Mouse (Mus musculus) left cerebral cortex, adult 9 months (tissue): ENCODE data around the gene Ikzf3.

ENCODE experiments used
- DNase-seq, 2 experiments: peaks; one replicate each; pipeline ENCODE4 v3.0.0; 2022; ENCODE audit warnings: low spot score in 2 of 2

Gene Ikzf3

DNA sequence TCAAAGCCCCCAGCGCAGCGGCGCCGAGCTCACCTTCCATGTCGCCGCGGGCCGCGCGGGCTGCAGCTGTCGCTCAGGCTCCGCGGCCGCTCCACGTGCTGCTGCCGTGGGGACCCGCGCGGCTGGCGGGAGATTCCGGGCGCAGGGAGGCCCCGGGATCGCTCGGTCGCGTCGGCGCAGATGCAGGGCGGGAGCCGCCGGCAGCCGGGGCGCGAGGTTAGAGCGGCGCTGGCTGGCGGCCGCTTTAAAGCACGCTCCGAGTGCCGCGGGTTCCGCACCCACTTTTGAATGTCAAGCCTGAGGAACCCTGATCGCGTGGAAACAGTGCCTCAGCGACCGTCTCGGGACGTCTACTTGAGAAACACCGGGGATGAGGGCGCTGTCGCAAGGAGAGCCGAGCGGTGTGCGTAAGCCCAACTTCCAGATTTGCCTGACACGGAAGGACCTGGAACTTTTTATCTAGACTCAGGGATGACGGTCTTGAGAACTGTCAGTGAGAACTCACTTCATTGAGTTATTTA, at the start of gene Ikzf3:
TSS of gene Ikzf3 (minus strand) at position 321 of the 521 bp plus-strand sequence.
- DNase-seq: no peak

DNA sequence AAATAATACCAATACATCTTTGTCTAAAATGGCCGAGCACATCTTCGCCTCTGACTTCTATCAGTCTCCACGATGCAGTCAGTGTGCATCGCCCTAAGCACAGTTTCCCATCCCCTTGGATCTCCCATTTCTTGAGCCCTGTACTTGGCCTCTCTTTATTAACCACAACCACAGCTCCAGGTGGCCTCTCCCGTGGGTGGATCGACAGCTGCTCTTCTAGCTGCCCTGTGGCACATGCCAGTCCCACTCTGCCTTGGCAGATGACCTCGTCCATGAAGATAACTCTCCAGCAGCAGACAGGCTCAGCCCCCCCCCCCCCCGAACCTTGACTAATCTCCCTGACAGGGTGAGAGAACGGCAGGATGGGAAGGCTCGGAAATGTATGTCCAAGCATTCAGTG, 49.6 kb upstream of the Ikzf3 start:
- no peak for DNase-seq

DNA sequence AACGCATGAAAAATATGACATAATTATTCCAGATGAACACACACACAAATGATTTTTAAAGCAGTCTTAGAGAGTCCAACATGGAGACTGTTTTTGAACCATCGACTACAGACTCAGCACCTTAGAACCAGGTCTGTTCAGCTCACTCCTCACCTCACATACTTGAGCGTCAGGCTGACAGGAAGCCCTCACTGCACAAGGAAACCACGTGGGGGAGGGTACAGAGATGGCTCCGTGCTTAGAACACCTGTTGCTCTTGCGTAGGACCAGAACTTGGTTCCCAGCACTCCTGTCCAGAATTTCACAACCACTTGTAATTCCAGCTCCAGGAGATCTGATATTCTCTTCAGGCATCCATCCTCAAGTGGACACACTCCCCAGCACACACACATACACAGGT, 49.2 kb upstream of the Ikzf3 start:
- no peak for DNase-seq

DNA sequence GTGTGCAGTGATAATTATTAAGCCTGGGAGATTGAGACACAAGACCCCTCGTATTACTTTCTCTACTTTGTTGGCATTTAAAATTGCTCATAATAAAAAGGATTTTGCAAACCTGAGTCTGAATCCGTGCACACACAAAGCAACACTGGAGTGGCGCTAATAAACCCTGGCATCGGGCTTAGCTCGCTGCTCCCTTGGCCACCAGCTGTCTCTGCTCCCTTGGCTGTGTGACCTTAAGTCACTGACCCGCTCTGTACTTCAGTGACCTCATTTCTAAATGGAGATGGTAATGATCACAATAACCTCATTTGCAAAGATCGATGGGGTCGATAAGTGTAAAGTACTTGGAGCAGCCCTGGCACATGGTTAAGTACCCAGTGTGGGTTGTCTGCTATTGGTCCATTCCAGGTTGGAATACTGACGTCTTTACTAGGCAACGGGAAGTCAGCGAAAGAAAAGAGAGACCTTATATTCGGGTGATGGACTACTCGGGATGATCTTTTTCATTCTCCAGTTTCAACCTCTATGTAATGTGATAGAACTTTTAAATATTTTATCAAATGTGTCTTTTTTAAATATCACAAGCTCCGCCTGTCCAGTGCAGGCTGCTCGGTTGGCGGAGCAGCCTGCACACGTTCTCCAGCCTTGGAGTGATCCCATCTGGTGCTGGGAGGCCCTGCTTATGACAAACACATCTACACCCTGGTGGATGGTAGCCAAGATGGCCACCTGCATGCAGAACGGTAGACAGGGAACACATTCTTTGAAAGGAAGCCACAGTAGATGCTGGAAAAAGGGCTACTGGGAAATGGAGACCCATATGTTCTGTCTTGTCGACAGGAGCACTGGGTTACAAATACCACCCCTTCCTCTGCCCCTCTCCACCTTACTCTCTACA, 45.0 kb upstream of the Ikzf3 start:
- DNase-seq: no peak

DNA sequence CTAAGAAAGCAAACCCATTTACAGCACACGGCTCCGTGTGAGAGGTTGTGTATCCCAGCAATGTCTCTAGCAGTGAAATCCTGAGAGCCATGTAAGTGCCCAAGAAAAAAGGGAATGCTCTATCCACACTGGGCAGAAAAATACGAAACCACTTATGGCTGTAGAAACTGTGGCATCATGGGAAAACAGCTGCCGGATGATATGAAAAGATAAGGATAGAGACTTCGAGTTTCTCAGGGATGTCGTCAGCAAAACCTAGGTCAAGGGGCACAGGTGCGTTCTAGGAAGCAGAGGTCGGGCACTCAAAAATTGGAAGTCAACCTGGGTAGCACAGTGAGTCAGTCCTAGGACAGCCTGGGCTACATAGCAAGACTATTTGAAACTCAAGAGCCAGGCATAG, 43.5 kb upstream of the Ikzf3 start:
- no peak for DNase-seq

DNA sequence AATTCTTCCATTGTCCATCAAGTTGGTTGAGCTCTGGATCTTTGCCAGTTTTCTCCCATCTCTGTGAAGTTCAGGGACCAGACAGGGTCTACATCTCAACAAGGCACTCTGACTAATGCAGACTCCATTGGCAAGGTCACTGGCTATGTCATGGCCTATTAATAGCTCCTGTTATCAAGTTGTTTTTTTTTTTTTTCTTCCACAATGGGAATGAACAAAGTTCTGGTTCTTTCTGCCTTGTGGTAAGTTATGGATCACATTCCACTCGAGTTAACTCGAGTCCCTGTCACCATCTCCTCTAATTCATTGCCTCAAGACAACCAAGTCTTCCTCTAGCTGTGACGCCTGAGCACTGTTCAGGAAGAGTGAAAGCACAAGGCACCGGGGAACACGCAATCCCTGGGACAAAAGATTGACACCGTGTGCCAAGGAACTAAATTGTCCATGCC, 43.0 kb upstream of the Ikzf3 start:
- DNase-seq: no peak

DNA sequence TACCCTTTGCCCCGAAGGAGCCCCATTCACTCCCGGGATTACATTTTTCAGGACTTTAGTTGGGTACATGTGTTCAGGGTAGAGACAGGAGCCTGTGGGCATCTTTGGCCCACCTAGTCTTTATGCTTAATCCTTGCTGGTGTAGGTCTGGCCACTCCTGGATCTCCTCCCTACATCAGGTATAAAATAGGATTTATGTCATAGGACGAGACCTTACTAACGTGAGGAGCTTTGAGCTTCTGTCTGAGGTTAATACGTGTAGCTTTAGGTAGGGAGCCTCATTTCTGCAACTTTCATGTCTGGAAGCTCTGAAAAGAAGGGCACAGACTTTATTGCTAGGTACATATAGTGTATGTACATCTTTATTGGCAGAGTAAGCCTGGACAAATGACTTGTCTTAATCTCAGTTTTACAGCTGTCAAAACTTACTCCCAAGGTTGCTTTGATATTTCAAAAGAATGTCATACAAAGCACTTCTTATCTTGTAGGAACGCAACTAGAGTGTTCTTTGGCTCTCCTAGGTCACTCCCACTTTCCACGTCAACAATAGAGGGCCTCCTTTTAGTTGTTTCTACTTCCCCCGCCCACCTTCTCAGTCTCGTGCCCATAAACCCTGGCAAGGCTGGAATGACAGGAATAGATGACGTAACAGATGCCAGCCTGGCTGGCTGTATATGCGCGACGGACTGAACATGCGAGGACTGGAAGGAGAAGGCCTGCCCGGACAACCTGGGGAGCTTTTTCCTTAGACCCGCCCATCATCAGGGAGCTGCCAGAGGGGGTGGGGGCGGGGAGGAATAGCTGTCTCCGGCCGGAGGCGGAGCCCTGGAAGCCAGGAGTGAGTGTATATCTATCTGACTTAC, 42.1 kb upstream of the Ikzf3 start:
- DNase-seq: peak in 1 of 2 experiments; percentile 58

DNA sequence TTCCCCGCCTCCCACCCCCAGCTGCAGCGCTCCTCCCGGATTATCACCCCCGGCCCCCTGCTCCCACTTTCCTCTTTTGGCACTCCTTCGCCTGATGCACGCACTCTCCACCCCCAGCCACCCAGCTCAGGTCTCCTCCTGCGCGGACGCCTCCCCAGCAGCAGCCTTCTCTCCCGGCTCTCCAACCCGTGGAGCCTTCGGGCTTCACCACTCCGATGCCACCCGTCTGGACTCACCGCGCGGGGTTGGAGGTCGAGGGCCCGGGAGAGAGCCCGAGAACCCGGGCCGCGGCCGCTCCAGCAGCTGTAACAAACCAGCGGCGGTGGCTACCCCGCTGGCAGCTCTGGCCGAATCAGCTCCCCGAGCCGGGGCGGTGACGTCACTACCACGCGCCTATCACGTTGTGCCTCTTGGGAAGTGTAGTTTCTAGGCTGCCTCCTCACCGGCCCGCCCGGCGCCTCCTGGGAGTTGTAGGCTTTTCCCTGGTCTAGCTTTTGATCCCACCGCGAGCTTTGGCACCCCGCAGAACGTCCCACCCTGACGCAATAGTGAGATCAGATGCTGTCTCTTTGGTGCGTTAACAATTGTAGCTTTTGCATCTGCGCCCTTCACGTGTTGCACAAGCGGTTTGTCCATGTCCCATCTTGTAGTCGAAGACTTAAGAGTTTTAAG, 41.2 kb upstream of the Ikzf3 start, which contains the start of gene Ormdl3:
TSS of gene Ormdl3 (minus strand) at position 477 of the 672 bp plus-strand sequence.
- DNase-seq: peak; percentile 91 to 98

DNA sequence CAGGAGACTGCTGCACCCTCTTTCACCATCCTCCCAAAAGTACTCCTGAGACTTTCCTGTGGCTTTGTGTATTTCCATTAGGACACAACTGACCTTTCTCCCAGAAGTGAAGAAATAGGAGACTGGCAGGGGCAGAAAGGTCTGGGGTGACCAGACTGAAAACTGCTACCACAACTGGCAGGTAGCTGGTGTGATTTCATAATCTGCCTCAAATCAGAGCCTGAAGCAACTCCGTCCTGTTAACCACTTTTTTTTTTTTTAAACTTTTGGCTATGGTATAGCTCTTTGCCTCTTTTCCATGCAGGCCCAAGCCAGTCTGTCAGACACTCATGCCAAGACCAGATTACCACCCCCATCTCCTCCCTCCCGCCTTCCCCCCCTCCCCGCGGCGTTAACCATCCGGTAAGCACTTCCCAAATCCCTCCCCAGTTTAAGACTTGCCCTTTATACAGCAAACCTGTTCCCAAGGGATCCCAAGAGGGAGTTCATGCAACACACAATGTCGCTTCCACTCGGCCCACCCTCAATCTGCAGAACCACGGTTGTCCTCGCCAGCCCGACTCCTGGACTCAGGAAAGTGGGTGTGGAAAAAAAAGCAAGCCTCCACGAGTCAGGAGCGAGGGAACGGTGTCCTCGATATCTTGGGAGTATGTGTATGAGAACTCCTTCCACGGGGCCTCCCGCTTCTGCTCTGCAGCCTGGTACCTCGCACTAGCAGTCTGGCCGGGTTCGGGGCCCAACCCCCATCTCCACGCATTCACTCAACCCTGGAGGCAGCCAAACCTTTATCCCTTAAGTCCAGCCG, 40.5 kb upstream of the Ikzf3 start:
- no peak for DNase-seq

DNA sequence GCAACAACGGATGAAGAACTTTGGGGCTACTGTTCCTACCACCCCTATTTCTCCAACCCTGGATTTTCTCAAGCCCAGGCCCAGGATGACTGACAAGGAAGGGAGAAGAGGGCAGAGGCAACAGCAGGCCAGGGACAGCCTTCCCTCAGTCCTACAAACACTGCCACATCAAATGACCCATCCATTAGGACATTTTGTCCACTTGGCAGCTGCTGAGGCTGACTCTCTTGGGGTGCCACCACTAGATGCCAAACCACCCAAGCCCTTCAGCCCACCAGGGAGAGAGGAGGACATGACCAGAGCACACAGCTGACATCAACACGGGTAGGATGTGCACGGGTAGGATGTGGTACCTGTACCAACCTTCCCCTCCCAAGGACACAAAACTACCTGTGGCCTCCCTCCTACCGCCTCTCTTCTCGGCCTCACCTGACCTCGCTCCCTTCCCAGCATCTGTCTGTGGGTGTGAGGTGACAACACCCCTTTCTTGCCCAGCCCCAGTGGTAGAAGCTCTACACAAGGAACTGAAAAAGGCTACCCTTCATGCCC, 38.9 kb upstream of the Ikzf3 start:
- no peak for DNase-seq

DNA sequence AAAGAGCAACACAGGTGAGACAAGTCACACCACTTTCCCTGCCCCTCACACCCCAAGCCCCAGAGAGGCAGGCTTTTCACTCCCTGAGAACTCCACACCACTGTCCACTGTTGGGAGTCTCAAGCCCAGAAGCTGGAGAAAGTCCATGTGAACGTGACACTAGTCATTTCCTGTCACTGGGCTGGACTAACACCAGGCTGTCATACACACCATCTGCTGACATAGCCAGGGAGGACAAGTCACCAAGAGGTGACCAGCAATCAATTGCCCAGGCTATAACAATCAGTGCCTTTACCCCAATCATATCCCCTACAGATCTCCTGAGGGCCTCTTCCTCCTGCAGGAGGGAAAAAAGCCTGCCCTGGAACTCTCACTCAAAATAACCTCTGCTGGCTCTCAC, 38.3 kb upstream of the Ikzf3 start:
- no peak for DNase-seq

DNA sequence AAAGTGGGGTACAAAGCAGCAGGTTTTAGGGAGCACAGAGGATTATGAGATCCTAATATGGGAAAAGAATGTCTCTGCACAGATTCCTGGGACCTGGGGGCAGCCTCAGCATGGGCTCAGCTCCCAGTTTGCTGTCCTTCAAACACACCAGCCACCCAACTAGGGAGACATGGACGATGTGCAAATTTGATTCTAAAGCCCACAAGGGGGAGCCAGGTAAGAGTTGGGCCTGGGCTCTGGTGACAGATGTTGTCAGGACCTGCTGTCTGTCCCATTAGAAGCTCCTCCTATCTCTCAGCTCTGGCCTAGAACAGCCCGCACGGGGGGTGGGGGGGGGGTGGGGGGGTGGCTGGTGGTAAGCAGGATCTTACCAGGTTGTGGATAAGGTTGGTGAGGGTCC, 37.7 kb upstream of the Ikzf3 start:
- no peak for DNase-seq

DNA sequence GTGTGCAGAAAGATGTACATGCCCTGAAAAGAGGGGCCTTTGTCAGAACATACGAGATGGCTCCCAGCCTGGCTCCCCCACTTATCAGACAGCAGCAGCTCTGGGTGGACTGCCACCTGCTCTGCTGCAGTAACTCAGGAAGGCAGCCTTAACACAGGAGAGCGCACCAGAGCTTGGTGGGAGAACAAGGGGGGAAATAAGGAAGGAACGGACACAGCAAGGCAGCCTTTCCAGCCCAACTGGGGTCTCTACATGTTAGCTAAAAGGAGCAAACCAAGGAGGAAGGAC, 37.4 kb upstream of the Ikzf3 start:
- no peak for DNase-seq

DNA sequence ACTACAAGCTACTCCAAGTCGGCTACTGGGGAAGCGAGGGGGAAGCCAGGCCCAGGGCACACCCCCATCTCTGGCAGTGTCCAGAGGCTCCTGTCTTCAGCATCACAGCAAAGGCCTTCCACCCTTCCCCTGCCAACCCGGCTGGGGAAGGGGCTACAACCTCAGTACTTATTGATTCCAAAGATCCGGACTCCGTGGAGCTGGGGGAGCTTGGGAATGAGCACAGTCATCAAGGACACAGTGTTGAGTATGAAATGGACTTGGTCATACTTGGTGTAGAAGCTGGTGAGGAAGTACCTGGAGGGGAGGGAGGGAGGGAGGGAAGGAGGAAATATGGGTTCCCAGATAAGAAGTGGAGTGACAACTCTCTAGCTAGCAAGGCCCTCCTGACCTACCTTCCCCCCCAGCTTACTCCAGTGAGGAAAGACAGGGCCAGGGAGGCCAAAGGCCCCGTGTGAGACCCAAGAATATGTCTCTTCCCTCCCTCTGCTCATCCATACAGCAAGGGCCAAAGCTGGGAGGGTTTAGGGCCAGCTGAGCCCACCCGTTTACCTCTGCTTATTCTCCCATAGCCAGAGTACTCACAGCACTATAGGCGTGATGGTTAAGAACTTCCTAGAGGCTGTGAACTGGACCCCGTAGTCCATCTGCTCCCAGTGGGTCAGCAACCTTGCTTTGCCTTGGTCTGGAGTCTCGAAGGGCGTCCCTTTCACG, 36.9 kb upstream of the Ikzf3 start:
- no peak for DNase-seq

DNA sequence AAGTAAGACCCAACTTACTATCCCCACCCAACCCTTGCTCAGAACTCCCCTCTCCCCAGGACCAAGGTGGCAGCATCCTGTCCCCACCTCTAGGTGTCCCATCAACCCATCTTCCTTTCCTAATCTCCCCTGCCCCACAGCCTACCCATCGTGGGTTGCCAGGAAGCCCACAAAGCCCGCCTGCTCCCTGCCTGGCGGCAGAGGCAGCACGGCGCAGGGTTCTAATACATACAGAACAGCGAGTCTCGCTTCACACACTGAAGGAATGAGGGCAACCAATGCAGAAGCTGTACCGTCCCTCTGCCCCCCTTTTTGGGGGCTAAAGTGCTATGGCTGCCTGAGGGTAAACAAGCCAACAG, 36.2 kb upstream of the Ikzf3 start:
- no peak for DNase-seq

DNA sequence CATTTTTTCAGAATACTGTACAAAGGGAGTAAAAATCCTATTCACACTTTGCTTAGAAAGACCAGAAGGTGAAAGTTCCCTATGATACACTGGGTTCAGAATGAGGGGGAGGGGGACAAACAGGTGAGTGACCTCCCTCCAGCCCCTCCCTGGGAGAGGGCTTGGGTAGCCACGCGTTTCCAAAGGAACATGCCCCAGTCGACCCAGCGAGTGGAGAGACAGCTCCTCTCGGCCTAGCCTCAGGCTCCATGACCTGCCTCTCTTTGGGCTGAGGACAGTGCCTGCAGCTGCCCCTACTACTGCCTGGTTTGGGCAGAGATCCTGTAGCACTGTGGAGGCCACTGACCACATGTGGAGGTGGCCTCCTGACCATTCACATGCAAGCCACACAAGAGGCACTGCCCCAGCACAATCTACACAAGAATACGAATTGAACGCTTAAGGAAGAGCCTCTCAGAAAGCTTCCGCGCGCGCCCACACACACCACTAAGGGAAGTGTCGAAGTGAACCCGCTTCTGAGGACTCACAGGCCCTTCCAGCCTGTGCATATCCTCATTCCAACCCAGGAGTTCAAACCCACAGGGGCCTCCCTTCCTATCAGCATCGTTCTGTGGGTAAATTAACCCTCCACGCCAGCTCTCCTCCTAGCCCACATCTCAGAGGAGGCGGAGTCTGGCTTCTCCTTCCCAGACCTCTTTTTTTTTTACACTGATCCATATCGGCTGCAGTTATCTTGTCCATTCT, 35.6 kb upstream of the Ikzf3 start:
- no peak for DNase-seq

DNA sequence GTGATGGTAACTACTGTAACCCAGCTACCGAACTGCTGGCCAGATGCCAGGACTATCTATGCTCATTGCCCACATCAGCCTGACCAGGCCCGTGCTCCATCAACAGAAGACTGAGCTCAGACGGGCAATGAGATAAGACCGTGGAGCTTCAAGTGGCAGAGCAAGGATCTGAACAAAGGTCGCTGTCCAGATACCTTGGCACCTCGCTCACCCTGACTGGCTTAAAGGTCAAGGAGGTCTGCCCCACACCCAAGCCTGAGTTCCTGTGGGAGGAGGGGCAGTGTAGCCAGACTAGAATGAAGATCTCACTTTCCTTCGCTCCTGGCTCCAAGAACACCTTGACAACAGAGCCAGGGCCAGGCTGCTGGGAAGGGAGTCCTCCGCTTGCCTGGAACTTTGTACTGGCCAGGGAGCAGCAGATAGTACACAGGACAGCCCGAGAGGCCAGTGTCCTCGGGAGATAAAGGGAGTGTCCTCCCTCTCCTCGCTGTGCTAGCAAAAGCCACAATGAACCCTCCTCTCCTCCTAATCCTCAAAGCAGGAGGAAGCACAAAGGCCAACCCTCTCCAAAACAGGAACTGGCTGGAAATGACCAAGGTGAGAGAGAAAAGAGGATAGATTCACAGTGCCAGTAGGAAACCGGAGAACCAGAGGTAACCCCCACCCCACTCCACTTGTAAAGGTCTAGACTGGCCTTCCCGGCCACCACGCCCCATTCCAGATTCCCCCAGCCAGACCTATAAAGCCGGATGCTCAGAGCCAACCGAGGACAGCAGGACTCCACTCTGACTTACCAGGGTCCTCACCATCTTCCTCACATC, 34.7 kb upstream of the Ikzf3 start:
- DNase-seq: no peak

DNA sequence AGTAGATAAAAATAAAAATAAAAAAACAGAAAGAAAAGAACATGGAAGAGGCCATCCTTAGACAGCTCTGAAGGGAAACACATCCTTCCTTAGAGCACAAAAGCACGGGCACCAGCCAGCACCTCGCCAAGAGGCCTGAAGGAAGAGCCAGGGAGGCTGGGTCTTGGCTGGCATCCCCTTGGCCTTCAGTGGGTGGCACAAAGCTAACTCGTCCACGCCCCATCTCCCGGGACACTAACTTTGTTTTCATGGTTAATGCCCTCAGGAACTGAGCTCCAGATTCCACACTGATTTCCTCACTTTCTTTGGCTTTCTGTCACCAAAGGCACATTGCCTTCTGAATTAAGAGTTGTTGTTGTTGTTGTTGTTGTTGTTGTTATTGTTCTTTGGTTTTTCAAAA, 31.9 kb upstream of the Ikzf3 start:
- no peak for DNase-seq

DNA sequence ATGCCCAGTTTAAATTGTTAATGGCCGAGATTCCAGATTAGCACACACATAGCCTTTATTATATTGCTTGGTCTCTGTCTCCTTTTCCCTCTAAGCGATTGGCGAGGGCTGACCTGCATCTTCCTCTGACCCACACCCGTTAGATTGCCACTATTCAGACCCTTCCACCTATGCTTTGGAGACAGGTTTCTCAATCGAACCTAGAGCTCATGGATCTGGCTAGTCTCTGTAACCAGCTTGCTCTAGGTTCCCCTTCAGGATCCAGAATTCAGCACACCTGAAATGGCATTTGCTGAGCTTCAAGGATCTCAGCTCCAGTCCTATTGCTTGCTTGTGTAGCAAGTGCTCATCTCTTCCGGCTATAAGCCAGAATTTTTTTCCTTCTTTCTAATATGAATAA, 23.6 kb upstream of the Ikzf3 start:
- DNase-seq: no peak
